Mouse (Mus musculus): Measurements from ENCODE around the gene Esp6.
"Not testable (repeated sequence)": the region's sequence is repeated elsewhere in the genome, so short reads cannot be mapped to it uniquely, and the experiment has no call there.

Esp6 gene

GRCm38 (mm10) chr17:40561207-40561606, at the start of gene Esp6:
TSS of gene Esp6 (plus strand) at chr17:40561507.
- DNase-seq = no peak

GRCm38 (mm10) chr17:40519818-40520217, 41.5 kb upstream of the Esp6 start, which contains the start of gene Esp8:
TSS of gene Esp8 (plus strand) at chr17:40520022.
- no peak for DNase-seq

- no peak for DNase-seq
These were observed 31.5 kb upstream of the Esp6 start for GRCm38 (mm10) chr17:40529813-40530212.

GRCm38 (mm10) chr17:40531147-40531546, 30.2 kb upstream of the Esp6 start:
- DNase-seq = no peak

GRCm38 (mm10) chr17:40547005-40547404, 14.3 kb upstream of the Esp6 start:
- DNase-seq = not testable (repeated sequence)

GRCm38 (mm10) chr17:40553470-40553869, 7.8 kb upstream of the Esp6 start:
- no peak for DNase-seq

GRCm38 (mm10) chr17:40583906-40584305, 22.6 kb downstream of the Esp6 start:
- DNase-seq = not testable (repeated sequence)

- no peak for DNase-seq
These were observed 30.0 kb downstream of the Esp6 start for GRCm38 (mm10) chr17:40591297-40591696.

GRCm38 (mm10) chr17:40598294-40598693, 37.0 kb downstream of the Esp6 start, which contains the start of gene Esp4:
TSS of gene Esp4 (plus strand) at chr17:40598594.
- no peak for DNase-seq

Data from retina, postnatal 1 day (tissue).